Mouse (Mus musculus) hindbrain, embryonic 11.5 days (tissue): ENCODE results near the gene Rit1. TPM values are rescaled to one million over a fixed set of nuclear protein-coding genes. Genes with fewer than 3 reads are reported as not detected.
"Not testable (repeated sequence)": the region's sequence is repeated elsewhere in the genome, so short reads cannot be mapped to it uniquely, and the experiment has no call there.

ENCODE experiments used
- ATAC-seq: fragments of 200-750 bp; cut with Nextera tagmentation; 2 replicates; pipeline ENCODE4 v1.8.0; 2017; ENCODE audit warnings: mild to moderate bottlenecking, moderate TSS enrichment, moderate library complexity; ENCODE audit not compliant: low FRiP score
- DNase-seq: peaks from one replicate; pipeline ENCODE4 v3.0.0-alpha.2; 2015; ENCODE audit warnings: low spot score
- H3K27ac ChIP-seq: fragments of 300-500 bp; sonication (generic); 2 replicates; pipeline ENCODE4 v1.5.1; 2014; ENCODE audit warnings: mild to moderate bottlenecking, low read depth, low read length
- H3K27me3 ChIP-seq: fragments of 300-500 bp; sonication (generic); 2 replicates; pipeline ENCODE4 v1.6.1; 2014; ENCODE audit warnings: mild to moderate bottlenecking, low read length, moderate library complexity, mixed read lengths; ENCODE audit not compliant: control insufficient read depth, insufficient read depth
- H3K36me3 ChIP-seq: fragments of 300-500 bp; sonication (generic); 2 replicates; pipeline ENCODE4 v1.6.1; 2014; ENCODE audit warnings: mild to moderate bottlenecking, low read length, moderate library complexity, mixed read lengths; ENCODE audit not compliant: control insufficient read depth, insufficient read depth
- H3K4me1 ChIP-seq: fragments of 300-500 bp; sonication (generic); replicated peaks from 2 replicates; pipeline ENCODE4 v1.6.1; 2014; ENCODE audit warnings: low read length, mixed read lengths; ENCODE audit not compliant: control insufficient read depth, insufficient read depth
- H3K4me2 ChIP-seq: fragments of 300-500 bp; sonication (generic); replicated peaks from 2 replicates; pipeline ENCODE4 v1.6.1; 2014; ENCODE audit warnings: mild to moderate bottlenecking, low read depth, low read length
- H3K4me3 ChIP-seq: fragments of 300-500 bp; sonication (generic); 2 replicates; pipeline ENCODE4 v1.5.1; 2014; ENCODE audit warnings: low read depth, low read length
- H3K9ac ChIP-seq: fragments of 300-500 bp; sonication (generic); 2 replicates; pipeline ENCODE4 v1.6.1; 2014; ENCODE audit warnings: low read depth, low read length
- H3K9me3 ChIP-seq: fragments of 300-500 bp; sonication (generic); 2 replicates; pipeline ENCODE4 v1.6.1; 2016; ENCODE audit warnings: low read length; ENCODE audit not compliant: control insufficient read depth
- WGBS: fragments of 180-500 bp; shearing (Covaris S2); extraction: QIAGEN DNeasy Blood & Tissue Kit; methylation state at CpG from one replicate; pipeline ENCODE4 v1.1.7; 2014; 5-methylcytosine and 5-hydroxymethylcytosine counted together
- polyA plus RNA-seq: library from polyadenylated mRNA; unstranded; fragments of >200 nt; fragmentation: Nextera tagmentation; extraction: Ambion mirVana; gene quantifications from 2 replicates; pipeline ENCODE4 v1.2.1, GENCODE M21; 2014

Rit1 gene
- polyA plus RNA-seq, 1 experiment from 2014 or later: 48.4 TPM

DNA sequence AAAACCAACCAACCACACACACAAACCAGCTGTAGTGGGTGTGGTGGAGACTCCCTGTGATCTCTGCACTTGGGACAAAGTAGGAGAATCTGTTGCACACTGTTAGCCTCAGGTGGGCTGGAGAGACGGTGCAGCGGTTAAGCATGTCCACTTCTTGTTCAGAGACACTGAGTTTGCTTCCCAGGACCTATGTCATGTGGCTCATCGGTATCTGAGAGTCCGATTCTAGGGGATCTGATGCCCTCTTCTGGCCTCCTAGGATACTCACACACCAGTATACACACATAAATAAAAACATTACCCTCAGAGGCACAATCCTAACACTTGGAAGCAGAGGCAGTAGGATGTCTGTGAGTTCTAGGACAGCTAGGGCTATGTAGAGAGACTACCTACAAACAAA is 37.6 kb downstream of the Rit1 start:
- no peak overlapping the region for H3K4me2 ChIP-seq
- no peaks in the 10 kb centered on the region for H3K27me3 ChIP-seq
- H3K27ac ChIP-seq: no peak overlapping the region
- 71% methylated on average over 4 of the region's 4 CpGs for WGBS
- no peak overlapping the region for H3K9ac ChIP-seq
- no peak overlapping the region for H3K4me3 ChIP-seq
- H3K4me1 ChIP-seq: peaks cover 9% of the 10 kb centered on the region; the same call in 1 of the 2 replicates
- no peak for ATAC-seq
- peaks cover 17% of the 10 kb centered on the region for H3K36me3 ChIP-seq
- no peak for DNase-seq
- H3K9me3 ChIP-seq: 0 out of 2 replicates have a peak, but pooled peaks cover 2% of the 10 kb centered on the region

DNA sequence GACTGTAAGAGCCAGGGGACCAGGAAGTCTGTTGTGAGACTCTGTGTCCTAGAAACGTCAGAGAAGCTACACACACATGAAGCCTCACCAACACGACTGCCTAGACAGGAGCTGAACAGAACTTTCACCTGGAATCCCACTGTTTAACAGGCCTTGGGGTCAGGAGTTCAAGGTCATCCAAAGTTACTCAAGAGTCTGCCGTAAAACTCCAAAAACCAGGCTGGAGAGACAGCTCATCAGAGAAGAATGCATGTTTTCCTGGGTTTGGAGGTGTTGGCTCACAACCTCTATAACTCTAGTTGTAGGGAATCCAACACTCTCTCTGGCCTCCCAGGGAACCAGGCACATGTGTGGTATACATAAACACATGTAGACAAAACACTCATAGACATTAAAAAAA is 38.9 kb downstream of the Rit1 start:
- Histone ChIP-seq H3K36me3 (peaks cover 11% of the 10 kb centered on the region), H3K9me3 (no peaks in the 10 kb centered on the region), H3K4me3 (no peak overlapping the region), H3K9ac (no peak overlapping the region), H3K4me2 (no peak overlapping the region), H3K27me3 (no peaks in the 10 kb centered on the region), H3K27ac (no peak overlapping the region), H3K4me1 (peaks cover 9% of the 10 kb centered on the region; the same call in 1 of the 2 replicates)
- WGBS: 74% methylated on average over 3 of the region's 3 CpGs
- ATAC-seq (no peak), DNase-seq (no peak)

DNA sequence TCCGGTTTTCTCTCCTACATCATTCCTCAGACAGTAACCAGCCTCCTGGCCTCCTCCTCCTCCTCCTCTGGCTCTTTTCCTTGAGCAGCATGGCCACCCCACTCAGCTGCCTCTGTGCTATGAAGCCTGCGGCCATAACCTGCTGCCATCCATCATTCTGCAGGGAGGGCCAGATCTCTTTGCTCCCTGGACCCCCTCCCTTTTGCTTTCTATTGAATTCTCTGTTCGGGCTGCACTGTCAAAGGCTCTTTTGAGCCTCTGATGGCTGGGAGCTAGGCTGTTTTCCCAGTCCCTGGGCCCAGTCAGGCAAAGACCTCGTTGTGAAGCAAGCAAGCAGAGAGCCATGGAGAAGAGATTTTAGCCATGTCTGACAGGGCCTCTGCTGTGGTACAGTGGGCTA is 39.6 kb downstream of the Rit1 start:
- ATAC-seq: peak; percentile 72
- DNase-seq: peak; percentile 45
- H3K27ac ChIP-seq: peak overlapping the region; percentile 52
- H3K4me1 ChIP-seq: peaks cover 9% of the 10 kb centered on the region; the same call in 1 of the 2 replicates
- no peaks in the 10 kb centered on the region for H3K9me3 ChIP-seq
- WGBS: 32% methylated on average over 4 of the region's 4 CpGs
- H3K4me3 ChIP-seq: no peak overlapping the region
- no peak overlapping the region for H3K9ac ChIP-seq
- H3K4me2 ChIP-seq: no peak overlapping the region; the same call in 1 of the 2 replicates
- no peaks in the 10 kb centered on the region for H3K27me3 ChIP-seq
- H3K36me3 ChIP-seq: peaks cover 9% of the 10 kb centered on the region; the same call in 1 of the 2 replicates

DNA sequence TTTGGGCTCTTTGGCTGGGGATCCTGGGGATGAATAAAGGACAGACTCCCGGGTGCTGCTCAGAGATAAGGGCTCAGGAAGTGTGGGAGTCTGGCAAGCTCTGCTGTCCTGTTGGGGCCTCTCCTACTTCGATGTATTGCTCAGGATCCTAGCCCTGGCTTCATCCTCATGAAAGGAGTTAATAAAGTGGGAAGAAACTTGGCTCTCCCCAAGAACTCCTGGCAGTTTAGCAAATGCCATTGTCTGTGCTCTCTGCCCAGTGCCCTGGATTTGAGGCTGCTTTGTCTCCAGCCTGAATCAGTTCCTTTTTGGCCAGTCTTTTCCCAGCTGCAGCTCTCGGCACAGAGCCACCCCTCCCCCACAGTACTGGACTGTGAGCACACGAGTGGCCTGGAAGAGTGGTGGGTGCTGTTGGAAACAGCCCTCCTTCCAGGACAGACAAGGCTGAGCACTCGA is 41.4 kb downstream of the Rit1 start:
- H3K4me3 ChIP-seq: no peak overlapping the region
- peak; percentile 79 for ATAC-seq

DNA sequence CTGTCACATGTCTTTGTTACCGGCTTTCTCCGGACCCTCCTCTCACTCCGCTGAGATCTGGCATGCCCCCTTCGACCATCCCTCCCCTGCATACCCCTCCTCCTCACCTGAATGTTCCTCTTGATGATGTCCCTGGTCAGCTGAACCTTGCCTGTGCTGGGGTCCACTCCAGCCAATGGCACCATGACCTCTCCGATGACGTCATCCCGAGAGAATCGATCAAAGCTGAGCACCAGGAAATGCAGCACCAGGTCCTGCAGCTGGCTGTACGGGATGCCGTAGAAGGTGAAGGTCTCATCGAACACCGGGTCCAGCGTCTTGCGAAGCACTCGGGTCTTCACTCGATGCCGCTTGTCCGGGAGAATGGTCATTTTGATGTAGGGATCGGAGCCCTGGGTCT is 45.0 kb downstream of the Rit1 start:
- Histone ChIP-seq H3K27me3 (no peaks in the 10 kb centered on the region), H3K36me3 (peaks cover 11% of the 10 kb centered on the region; the same call in 1 of the 2 replicates), H3K4me1 (peaks cover 9% of the 10 kb centered on the region; the same call in 1 of the 2 replicates), H3K9me3 (no peaks in the 10 kb centered on the region), H3K9ac (no peak overlapping the region), H3K27ac (no peak overlapping the region), H3K4me2 (no peak overlapping the region), H3K4me3 (no peak overlapping the region)
- no peak for ATAC-seq
- WGBS: 96% methylated on average over 19 of the region's 19 CpGs
- DNase-seq: no peak

More for the DNA sequence above, 41.4 kb downstream of the Rit1 start:
- Histone ChIP-seq H3K27ac (peak overlapping the region; percentile 90), H3K9me3 (no peaks in the 10 kb centered on the region), H3K27me3 (no peaks in the 10 kb centered on the region), H3K9ac (peak overlapping the region; percentile 56), H3K4me1 (peaks cover 9% of the 10 kb centered on the region; the same call in 1 of the 2 replicates), H3K36me3 (peaks cover 20% of the 10 kb centered on the region; the same call in 1 of the 2 replicates), H3K4me2 (no peak overlapping the region; the same call in 1 of the 2 replicates)
- DNase-seq: peak; percentile 77
- 11% methylated on average over 5 of the region's 5 CpGs for WGBS

DNA sequence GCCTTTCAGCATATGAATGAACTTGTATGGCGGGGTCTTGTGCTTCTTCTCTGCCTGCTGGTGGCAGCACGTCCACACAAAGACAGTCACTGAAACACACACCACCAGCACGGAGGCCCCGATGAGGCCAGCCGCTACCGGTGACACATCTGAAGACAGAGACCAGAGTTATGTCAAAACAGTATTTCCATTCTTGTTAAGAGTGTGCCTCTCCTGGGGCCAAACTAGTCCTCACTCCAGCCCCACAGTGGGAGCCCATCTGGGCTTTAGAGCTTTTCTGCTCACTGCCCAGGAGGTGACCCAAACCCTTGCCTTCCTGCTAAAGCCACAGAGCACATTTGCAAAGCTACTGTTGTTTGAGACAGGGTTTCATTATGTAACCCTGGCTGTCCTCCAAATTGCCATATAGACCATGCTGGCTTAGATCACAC is 45.8 kb downstream of the Rit1 start:
- peaks cover 11% of the 10 kb centered on the region; the same call in 1 of the 2 replicates for H3K36me3 ChIP-seq

DNA sequence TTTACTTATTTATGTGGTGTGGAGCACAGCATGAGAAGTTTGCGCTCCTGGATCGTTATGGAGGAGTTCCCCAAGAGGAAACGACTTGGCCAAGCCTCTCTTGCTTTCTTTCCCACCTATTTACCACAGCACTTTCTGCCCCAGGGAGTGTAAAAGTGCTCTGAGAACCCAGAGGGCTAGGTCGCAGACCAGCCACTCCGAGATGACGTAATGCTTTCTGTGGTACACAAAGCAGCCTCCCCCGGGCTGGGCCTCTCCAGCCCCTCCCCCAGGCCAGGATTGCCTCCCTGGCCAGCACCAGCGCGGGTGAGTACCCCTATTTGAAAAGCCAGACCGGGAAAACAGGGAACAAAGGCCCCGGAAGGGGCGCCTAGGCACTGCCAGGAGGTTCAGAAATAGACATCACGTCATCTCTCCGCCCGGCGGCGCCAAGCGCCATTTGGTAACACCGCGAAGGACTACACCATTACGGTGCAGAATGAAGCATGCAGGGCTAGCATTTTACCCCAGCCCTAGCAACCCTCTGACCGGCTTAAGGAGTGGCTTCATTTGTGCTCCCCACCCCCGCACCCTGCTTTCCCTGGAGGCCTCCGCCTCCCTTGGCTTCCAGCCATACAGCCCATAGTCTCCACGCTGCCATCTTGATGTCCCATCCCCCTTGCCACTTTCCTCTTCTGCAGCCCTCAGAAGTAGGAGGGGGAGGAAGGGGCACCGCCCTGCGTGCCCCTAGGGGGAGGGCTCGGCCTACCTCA is 54.7 kb downstream of the Rit1 start:
- peak; percentile 68 for DNase-seq
- H3K4me3 ChIP-seq: peak overlapping the region; percentile 47
- peak overlapping the region; percentile 91 for H3K27ac ChIP-seq
- peak; percentile 89 for ATAC-seq
- H3K4me2 ChIP-seq: peak overlapping the region; percentile 39
- not testable (repeated sequence) for H3K4me1 ChIP-seq, H3K36me3 ChIP-seq, H3K9me3 ChIP-seq, H3K27me3 ChIP-seq
- peak overlapping the region; percentile 65 for H3K9ac ChIP-seq
- WGBS: 2% methylated on average over 19 of the region's 28 CpGs

More for the DNA sequence above, 45.8 kb downstream of the Rit1 start:
- no peak overlapping the region for H3K4me3 ChIP-seq
- H3K9ac ChIP-seq: no peak overlapping the region
- H3K27me3 ChIP-seq: no peaks in the 10 kb centered on the region
- no peaks in the 10 kb centered on the region for H3K9me3 ChIP-seq
- no peak for ATAC-seq
- H3K4me1 ChIP-seq: peaks cover 3% of the 10 kb centered on the region; the same call in 1 of the 2 replicates
- H3K4me2 ChIP-seq: no peak overlapping the region
- 72% methylated on average over 6 of the region's 6 CpGs for WGBS
- no peak overlapping the region for H3K27ac ChIP-seq
- DNase-seq: no peak

DNA sequence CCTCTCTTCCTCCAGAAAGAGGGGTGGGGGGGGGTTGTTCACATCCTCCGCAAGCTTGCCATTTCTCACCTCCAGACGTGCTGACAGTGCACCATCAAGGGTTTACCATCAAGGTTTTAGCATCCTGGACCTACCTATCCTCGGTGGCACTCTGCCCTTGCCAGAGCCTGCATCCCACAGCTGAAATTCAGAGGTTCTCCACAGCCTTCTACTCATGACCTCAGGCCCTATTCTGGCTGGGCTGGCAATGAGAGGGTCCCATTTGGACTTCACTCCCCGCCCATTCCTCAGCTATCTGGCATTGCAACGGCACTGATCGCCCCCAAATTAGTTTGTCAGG is 55.3 kb downstream of the Rit1 start:
- H3K27me3 ChIP-seq, H3K4me1 ChIP-seq, H3K9me3 ChIP-seq, DNase-seq, H3K36me3 ChIP-seq, ATAC-seq: not testable (repeated sequence)
- Histone ChIP-seq H3K4me2 (peak overlapping the region; percentile 39), H3K27ac (peak overlapping the region; percentile 91), H3K4me3 (peak overlapping the region; percentile 47), H3K9ac (peak overlapping the region; percentile 65)
- WGBS: 0% methylated on average over 2 of the region's 6 CpGs

DNA sequence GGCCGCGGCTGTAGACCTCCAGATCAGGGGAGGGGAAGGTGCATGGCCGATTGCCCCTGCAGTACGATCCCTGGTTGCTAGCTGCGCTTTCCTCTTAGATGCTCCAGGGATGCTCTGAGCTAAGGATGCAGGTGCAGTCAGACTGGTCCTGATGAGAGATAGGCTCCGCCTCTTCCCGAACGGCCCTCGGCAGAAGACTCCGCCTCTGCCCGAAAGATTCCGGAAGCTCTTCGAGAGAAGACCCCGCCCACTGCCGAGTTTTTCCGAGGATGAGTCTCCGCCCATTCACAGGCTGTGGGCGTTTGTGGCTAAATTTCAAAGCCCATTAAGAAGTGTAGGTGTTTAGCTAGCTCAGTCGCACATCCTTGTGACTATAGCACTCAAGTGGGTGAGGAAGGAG is 55.8 kb downstream of the Rit1 start:
- WGBS: under 1% methylated on average over 19 of the region's 19 CpGs
- not testable (repeated sequence) for H3K4me2 ChIP-seq, H3K27ac ChIP-seq

More for the DNA sequence above, 55.8 kb downstream of the Rit1 start:
- H3K4me3 ChIP-seq: peak overlapping the region; percentile 47
- H3K36me3 ChIP-seq, H3K9ac ChIP-seq, H3K4me1 ChIP-seq, H3K9me3 ChIP-seq, H3K27me3 ChIP-seq: not testable (repeated sequence)
- ATAC-seq: peak; percentile 76
- peak; percentile 81 for DNase-seq
